Mouse (Mus musculus) liver, adult 2 months (tissue): ENCODE results near the gene Tead1. TPM values are rescaled to one million over a fixed set of nuclear protein-coding genes. Genes with fewer than 3 reads are reported as not detected.

ENCODE experiments used
- DNase-seq: peaks from one replicate; pipeline ENCODE4 v3.0.0-alpha.2; 2011; ENCODE audit warnings: low read depth, low spot score; ENCODE audit errors: extremely low read depth
- H3K27ac ChIP-seq: fragments of 200-500 bp; replicated peaks from 2 replicates; pipeline ENCODE4 v1.5.1; 2012; ENCODE audit warnings: low read depth, mild to moderate bottlenecking, control low read depth, inconsistent platforms, low read length; ENCODE audit not compliant: insufficient read depth
- H3K27me3 ChIP-seq: fragments of 200-500 bp; 2 replicates; pipeline ENCODE4 v1.6.1; 2012; ENCODE audit warnings: mild to moderate bottlenecking, moderate library complexity, low read length, inconsistent platforms; ENCODE audit not compliant: control insufficient read depth, insufficient read depth
- H3K36me3 ChIP-seq: fragments of 200-500 bp; 2 replicates; pipeline ENCODE4 v1.6.1; 2012; ENCODE audit warnings: low read length, inconsistent platforms; ENCODE audit not compliant: control insufficient read depth, insufficient read depth
- H3K4me1 ChIP-seq: fragments of 200-500 bp; 2 replicates; pipeline ENCODE4 v1.6.1; 2011; ENCODE audit warnings: low read length; ENCODE audit not compliant: control insufficient read depth, insufficient read depth
- H3K4me3 ChIP-seq: fragments of 200-500 bp; 2 replicates; pipeline ENCODE4 v1.5.1; 2011; ENCODE audit warnings: low read depth, mild to moderate bottlenecking, control low read depth, low read length, moderate library complexity; ENCODE audit not compliant: insufficient read depth
- H3K79me2 ChIP-seq: fragments of 200-500 bp; 2 replicates; pipeline ENCODE4 v1.6.1; 2012; ENCODE audit warnings: inconsistent platforms, mild to moderate bottlenecking, low read length, moderate library complexity; ENCODE audit not compliant: control insufficient read depth, insufficient read depth
- H3K9ac ChIP-seq: fragments of 200-500 bp; 2 replicates; pipeline ENCODE4 v1.6.1; 2012; ENCODE audit warnings: low read depth, mild to moderate bottlenecking, control low read depth, inconsistent platforms, low read length
- CTCF ChIP-seq: fragments of 200-500 bp; IDR thresholded peaks from 2 replicates; pipeline ENCODE4 v1.5.1; 2011; ENCODE audit warnings: low read depth, low read length, control low read depth
- POLR2A ChIP-seq: fragments of 200-500 bp; IDR thresholded peaks from 2 replicates; pipeline ENCODE4 v1.6.1; 2011; ENCODE audit warnings: low read length, control low read depth; ENCODE audit not compliant: insufficient read depth; ENCODE audit errors: extremely low read depth
- WGBS: fragments of 180-500 bp; shearing (Covaris S2); methylation state at CpG from one replicate; pipeline ENCODE4 v1.1.7; 2018; 5-methylcytosine and 5-hydroxymethylcytosine counted together
- polyA plus RNA-seq: library from polyadenylated mRNA; depleted of rRNA; stranded (reverse); fragments of >200 nt; gene quantifications from 2 replicates; pipeline ENCODE4 v1.2.3, GENCODE M21; 2012
- total RNA-seq: library from RNA; depleted of rRNA; stranded (reverse); fragments of >200 nt; gene quantifications from 2 replicates; pipeline ENCODE4 v1.2.3, GENCODE M21; 2014

The Tead1 gene
- total and polyA plus RNA-seq, 2 experiments: 2.3 to 4.1 TPM

DNA sequence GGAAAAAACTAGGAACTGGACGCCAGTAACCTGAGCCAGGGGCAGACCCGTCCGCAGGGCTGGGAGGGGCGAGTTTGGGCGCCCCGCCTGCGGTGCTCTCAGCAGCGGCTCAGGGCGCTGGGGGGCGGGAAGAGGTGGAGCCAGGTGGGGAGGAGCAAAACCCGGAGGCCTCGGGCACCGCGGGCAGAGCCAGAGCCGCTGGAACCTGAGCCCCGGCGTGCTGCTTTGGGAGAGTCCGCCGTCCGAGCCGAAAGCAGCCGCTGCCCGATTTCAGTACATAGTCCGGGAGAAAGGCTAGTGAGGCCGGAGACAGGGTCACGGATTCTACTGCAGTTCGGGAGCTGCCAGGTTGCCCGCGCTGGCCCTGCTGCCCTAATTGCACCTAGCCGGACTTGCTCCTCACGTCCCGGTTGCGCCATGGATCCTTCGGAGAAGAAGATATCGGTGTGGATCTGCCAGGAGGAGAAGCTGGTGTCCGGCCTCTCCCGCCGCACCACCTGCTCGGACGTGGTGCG is 274.7 kb downstream of the Tead1 start, which contains the start of gene Rassf10:
TSS of gene Rassf10 (plus strand) at position 186 of the 515 bp plus-strand sequence.
- 2% methylated on average over 41 of the region's 41 CpGs for WGBS
- peak; percentile 60 for DNase-seq

DNA sequence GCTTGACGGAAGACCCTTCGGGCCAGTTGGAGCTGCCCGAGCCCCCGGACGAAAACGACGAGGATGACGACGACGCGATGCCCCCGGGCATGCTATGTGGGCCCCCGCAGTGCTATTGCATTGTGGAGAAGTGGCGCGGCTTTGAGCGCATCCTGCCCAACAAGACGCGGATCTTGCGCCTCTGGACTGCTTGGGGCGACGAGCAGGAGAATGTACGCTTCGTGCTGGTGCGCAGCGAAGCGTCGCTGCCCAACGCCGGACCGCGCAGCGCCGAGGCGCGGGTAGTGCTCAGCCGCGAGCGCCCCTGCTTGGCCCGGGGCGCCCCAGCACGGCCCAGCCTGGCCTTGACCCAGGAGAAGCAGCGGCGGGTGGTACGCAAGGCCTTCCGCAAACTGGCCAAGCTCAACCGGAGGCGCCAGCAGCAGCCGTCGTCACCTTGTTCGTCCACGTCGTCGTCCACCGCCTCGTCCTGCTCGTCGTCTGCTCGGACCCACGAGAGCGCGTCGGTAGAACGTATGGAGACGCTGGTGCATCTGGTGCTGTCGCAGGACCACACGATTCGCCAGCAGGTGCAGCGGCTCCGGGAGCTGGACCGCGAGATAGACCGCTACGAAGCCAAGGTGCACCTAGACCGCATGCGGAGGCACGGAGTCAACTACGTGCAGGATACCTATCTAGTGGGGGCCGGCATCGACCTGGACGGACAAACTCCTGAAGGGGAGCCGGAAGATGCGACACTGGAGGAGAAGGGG is 275.4 kb downstream of the Tead1 start:
- no peak overlapping the region for H3K27ac ChIP-seq
- H3K79me2 ChIP-seq: no peaks in the 10 kb centered on the region
- no peak for DNase-seq
- H3K36me3 ChIP-seq: no peaks in the 10 kb centered on the region
- peaks cover 2% of the 10 kb centered on the region; the same call in 1 of the 2 replicates for H3K4me1 ChIP-seq
- H3K27me3 ChIP-seq: peaks cover 16% of the 10 kb centered on the region
- peak overlapping the region; percentile 58; the same call in 1 of the 2 replicates for H3K4me3 ChIP-seq
- WGBS: 2% methylated on average over 82 of the region's 82 CpGs
- peak overlapping the region; percentile 21; the same call in 1 of the 2 replicates for H3K9ac ChIP-seq
- TF ChIP-seq POLR2A (no peak), CTCF (no peak)

More for the DNA sequence above, 274.7 kb downstream of the Tead1 start, which contains the start of gene Rassf10:
- peak within 1 kb of the TSS; percentile 58; the same call in 1 of the 2 replicates for H3K4me3 ChIP-seq
- H3K36me3 ChIP-seq: no peaks in the 10 kb centered on the region
- peaks cover 16% of the 10 kb centered on the region for H3K27me3 ChIP-seq
- H3K79me2 ChIP-seq: no peaks in the 10 kb centered on the region
- no peak within 1 kb of the TSS for H3K27ac ChIP-seq
- TF ChIP-seq CTCF (no peak), POLR2A (0 out of 2 replicates have a peak, but pooled peaks have one; percentile 32)
- peak within 1 kb of the TSS; percentile 21; the same call in 1 of the 2 replicates for H3K9ac ChIP-seq
- H3K4me1 ChIP-seq: peaks cover 2% of the 10 kb centered on the region; the same call in 1 of the 2 replicates

DNA sequence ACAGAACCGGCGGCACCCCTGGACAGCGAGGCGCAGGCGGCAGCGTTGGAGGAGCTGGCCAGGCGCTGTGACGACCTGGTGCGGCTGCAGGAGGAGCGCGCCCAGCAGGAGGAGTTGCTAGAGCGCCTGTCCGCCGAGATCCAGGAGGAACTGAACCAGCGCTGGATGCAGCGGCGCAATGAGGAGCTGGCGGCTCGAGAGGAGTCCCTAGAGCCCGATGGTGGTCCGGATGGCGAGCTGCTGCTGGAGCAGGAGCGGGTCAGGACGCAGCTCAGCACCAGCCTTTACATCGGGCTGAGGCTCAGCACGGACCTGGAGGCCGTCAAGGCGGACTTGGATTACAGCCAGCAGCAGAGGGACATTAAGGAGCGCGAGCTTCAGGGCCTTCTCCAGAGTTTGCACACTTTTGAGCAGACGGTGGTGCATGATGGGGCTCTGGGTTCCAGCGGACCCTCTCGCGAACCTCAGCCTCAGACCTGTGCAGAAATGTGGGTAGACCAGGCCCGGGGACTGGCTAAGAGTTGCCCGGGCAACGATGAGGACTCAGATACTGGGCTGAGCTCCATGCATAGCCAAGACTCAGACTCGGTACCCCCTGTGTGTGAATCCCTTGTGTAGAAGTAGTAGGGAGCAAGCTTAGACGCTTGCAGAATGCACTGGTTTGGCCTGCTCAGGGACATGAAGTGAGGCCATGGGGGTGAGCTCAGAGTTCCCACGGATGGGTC is 276.1 kb downstream of the Tead1 start:
- Histone ChIP-seq H3K4me1 (peaks cover 2% of the 10 kb centered on the region; the same call in 1 of the 2 replicates), H3K27ac (no peak overlapping the region), H3K9ac (no peak overlapping the region), H3K4me3 (peak overlapping the region; percentile 58; the same call in 1 of the 2 replicates), H3K36me3 (no peaks in the 10 kb centered on the region), H3K79me2 (no peaks in the 10 kb centered on the region), H3K27me3 (peaks cover 16% of the 10 kb centered on the region)
- 0 out of 2 replicates have a peak, but pooled peaks have one; percentile 12 for TF ChIP-seq CTCF
- no peak for TF ChIP-seq POLR2A
- 10% methylated on average over 39 of the region's 40 CpGs for WGBS
- no peak for DNase-seq

DNA sequence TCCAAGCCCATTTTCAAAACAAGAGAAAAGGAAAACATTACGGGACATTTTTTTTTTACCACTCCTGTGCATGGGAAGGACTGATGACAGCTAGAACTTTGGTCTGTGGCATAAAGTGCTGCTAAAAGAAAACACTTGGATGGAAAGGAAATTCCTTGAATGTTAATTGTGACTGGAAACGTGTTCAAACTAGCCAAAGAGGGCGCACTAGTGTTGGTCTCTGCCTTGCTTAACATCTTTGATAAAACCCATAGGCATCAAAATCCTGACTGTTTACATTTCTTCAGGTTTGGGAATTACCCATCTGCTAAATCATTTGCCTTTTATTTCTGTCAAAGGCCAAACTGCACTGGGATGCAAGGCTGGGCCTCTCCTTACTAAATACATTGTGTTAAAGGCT is 276.8 kb downstream of the Tead1 start:
- Histone ChIP-seq H3K79me2 (no peaks in the 10 kb centered on the region), H3K27me3 (peaks cover 16% of the 10 kb centered on the region), H3K36me3 (no peaks in the 10 kb centered on the region), H3K27ac (no peak overlapping the region), H3K4me3 (no peak overlapping the region), H3K4me1 (peaks cover 2% of the 10 kb centered on the region; the same call in 1 of the 2 replicates), H3K9ac (no peak overlapping the region)
- no peak for TF ChIP-seq POLR2A
- TF ChIP-seq CTCF: no peak
- 50% methylated on average over 3 of the region's 3 CpGs for WGBS
- no peak for DNase-seq
